Mouse (Mus musculus): ENCODE measurements around the gene Cnot6l. TPM values are rescaled to one million over a fixed set of nuclear protein-coding genes. Genes with fewer than 3 reads are reported as not detected.

The Cnot6l gene
- polyA plus RNA-seq, 1 experiment: 9.9 TPM

- TF ChIP-seq POLR2A (IDR thresholded peaks at IDR 0.05; ENCODE audit: low read depth, low read length) (no peak), CTCF (conservative IDR thresholded peaks at IDR 0.05; ENCODE audit: insufficient read depth, insufficient read length, low read depth, low read length) (no peak)
- Histone ChIP-seq H3K27ac (ENCODE audit: insufficient read depth, low read depth, low read length) (no peak overlapping the region), H3K36me3 (ENCODE audit: control insufficient read depth, insufficient read depth, low read length) (no peaks in the 10 kb centered on the region), H3K4me3 (ENCODE audit: insufficient read depth, low read depth, low read length) (no peak overlapping the region), H3K4me1 (ENCODE audit: control insufficient read depth, insufficient read depth, low read length) (no peaks in the 10 kb centered on the region), H3K27me3 (replicated peaks; ENCODE audit: control insufficient read depth, insufficient read depth, low read length) (no peaks in the 10 kb centered on the region)
- no peak for DNase-seq
- 93% methylated on average over 1 of the region's 1 CpGs for WGBS
Observed at GRCm38 (mm10) chr5:96104644-96105043, 59.3 kb downstream of the Cnot6l start.

GRCm38 (mm10) chr5:96091468-96091867 is 72.5 kb downstream of the Cnot6l start:
- no peak overlapping the region for H3K27ac ChIP-seq (ENCODE audit: insufficient read depth, low read depth, low read length)
- DNase-seq: no peak
- H3K4me1 ChIP-seq (ENCODE audit: control insufficient read depth, insufficient read depth, low read length): no peaks in the 10 kb centered on the region
- no peak for TF ChIP-seq POLR2A (IDR thresholded peaks at IDR 0.05; ENCODE audit: low read depth, low read length)
- no peak for TF ChIP-seq CTCF (conservative IDR thresholded peaks at IDR 0.05; ENCODE audit: insufficient read depth, insufficient read length, low read depth, low read length)
- 69% methylated on average over 2 of the region's 2 CpGs for WGBS
- peaks cover 4% of the 10 kb centered on the region; the same call in 1 of the 2 replicates for H3K36me3 ChIP-seq (ENCODE audit: control insufficient read depth, insufficient read depth, low read length)
- no peaks in the 10 kb centered on the region for H3K27me3 ChIP-seq (replicated peaks; ENCODE audit: control insufficient read depth, insufficient read depth, low read length)
- H3K4me3 ChIP-seq (ENCODE audit: insufficient read depth, low read depth, low read length): no peak overlapping the region

- no peaks in the 10 kb centered on the region for H3K4me1 ChIP-seq (ENCODE audit: control insufficient read depth, insufficient read depth, low read length)
- no peaks in the 10 kb centered on the region for H3K27me3 ChIP-seq (replicated peaks; ENCODE audit: control insufficient read depth, insufficient read depth, low read length)
- no peak for TF ChIP-seq POLR2A (IDR thresholded peaks at IDR 0.05; ENCODE audit: low read depth, low read length)
- TF ChIP-seq CTCF (conservative IDR thresholded peaks at IDR 0.05; ENCODE audit: insufficient read depth, insufficient read length, low read depth, low read length): no peak
- peaks cover 4% of the 10 kb centered on the region for H3K36me3 ChIP-seq (ENCODE audit: control insufficient read depth, insufficient read depth, low read length)
- no peak for DNase-seq
- no peak overlapping the region for H3K4me3 ChIP-seq (ENCODE audit: insufficient read depth, low read depth, low read length)
- H3K27ac ChIP-seq (ENCODE audit: insufficient read depth, low read depth, low read length): no peak overlapping the region
Observed at GRCm38 (mm10) chr5:96085324-96085723, 78.6 kb downstream of the Cnot6l start.

- no peak for DNase-seq
- H3K36me3 ChIP-seq (ENCODE audit: control insufficient read depth, insufficient read depth, low read length): peaks cover 7% of the 10 kb centered on the region
- no peak overlapping the region for H3K27ac ChIP-seq (ENCODE audit: insufficient read depth, low read depth, low read length)
- no peaks in the 10 kb centered on the region for H3K27me3 ChIP-seq (replicated peaks; ENCODE audit: control insufficient read depth, insufficient read depth, low read length)
- no peak for TF ChIP-seq POLR2A (IDR thresholded peaks at IDR 0.05; ENCODE audit: low read depth, low read length)
- TF ChIP-seq CTCF (conservative IDR thresholded peaks at IDR 0.05; ENCODE audit: insufficient read depth, insufficient read length, low read depth, low read length): no peak
- H3K4me1 ChIP-seq (ENCODE audit: control insufficient read depth, insufficient read depth, low read length): no peaks in the 10 kb centered on the region
- no peak overlapping the region for H3K4me3 ChIP-seq (ENCODE audit: insufficient read depth, low read depth, low read length)
- WGBS: 61% methylated on average over 1 of the region's 1 CpGs
Observed at GRCm38 (mm10) chr5:96079026-96079425, 84.9 kb downstream of the Cnot6l start.

GRCm38 (mm10) chr5:96065591-96065990 is 98.4 kb downstream of the Cnot6l start:
- TF ChIP-seq CTCF (conservative IDR thresholded peaks at IDR 0.05; ENCODE audit: insufficient read depth, insufficient read length, low read depth, low read length): no peak
- TF ChIP-seq POLR2A (IDR thresholded peaks at IDR 0.05; ENCODE audit: low read depth, low read length): no peak
- H3K36me3 ChIP-seq (ENCODE audit: control insufficient read depth, insufficient read depth, low read length): no peaks in the 10 kb centered on the region
- DNase-seq: no peak
- no peaks in the 10 kb centered on the region for H3K27me3 ChIP-seq (replicated peaks; ENCODE audit: control insufficient read depth, insufficient read depth, low read length)
- no peaks in the 10 kb centered on the region for H3K4me1 ChIP-seq (ENCODE audit: control insufficient read depth, insufficient read depth, low read length)
- no peak overlapping the region for H3K27ac ChIP-seq (ENCODE audit: insufficient read depth, low read depth, low read length)
- H3K4me3 ChIP-seq (ENCODE audit: insufficient read depth, low read depth, low read length): no peak overlapping the region

- H3K4me3 ChIP-seq (ENCODE audit: insufficient read depth, low read depth, low read length): no peak overlapping the region
- TF ChIP-seq POLR2A (IDR thresholded peaks at IDR 0.05; ENCODE audit: low read depth, low read length) (no peak), CTCF (conservative IDR thresholded peaks at IDR 0.05; ENCODE audit: insufficient read depth, insufficient read length, low read depth, low read length) (no peak)
- 0 out of 2 replicates have a peak, but pooled peaks cover 4% of the 10 kb centered on the region for H3K4me1 ChIP-seq (ENCODE audit: control insufficient read depth, insufficient read depth, low read length)
- H3K36me3 ChIP-seq (ENCODE audit: control insufficient read depth, insufficient read depth, low read length): no peaks in the 10 kb centered on the region
- WGBS: 83% methylated on average over 3 of the region's 3 CpGs
- H3K27me3 ChIP-seq (replicated peaks; ENCODE audit: control insufficient read depth, insufficient read depth, low read length): no peaks in the 10 kb centered on the region
- no peak for DNase-seq
- H3K27ac ChIP-seq (ENCODE audit: insufficient read depth, low read depth, low read length): no peak overlapping the region
Observed at GRCm38 (mm10) chr5:96042492-96042891, 121.5 kb downstream of the Cnot6l start.

- Histone ChIP-seq H3K27ac (ENCODE audit: insufficient read depth, low read depth, low read length) (no peak overlapping the region), H3K4me1 (ENCODE audit: control insufficient read depth, insufficient read depth, low read length) (0 out of 2 replicates have a peak, but pooled peaks cover 4% of the 10 kb centered on the region), H3K27me3 (replicated peaks; ENCODE audit: control insufficient read depth, insufficient read depth, low read length) (no peaks in the 10 kb centered on the region), H3K36me3 (ENCODE audit: control insufficient read depth, insufficient read depth, low read length) (no peaks in the 10 kb centered on the region), H3K4me3 (ENCODE audit: insufficient read depth, low read depth, low read length) (no peak overlapping the region)
- WGBS: 40% methylated on average over 7 of the region's 7 CpGs
- no peak for DNase-seq
- TF ChIP-seq POLR2A (IDR thresholded peaks at IDR 0.05; ENCODE audit: low read depth, low read length): no peak
- TF ChIP-seq CTCF (conservative IDR thresholded peaks at IDR 0.05; ENCODE audit: insufficient read depth, insufficient read length, low read depth, low read length): no peak
Observed at GRCm38 (mm10) chr5:96041507-96042104, 122.4 kb downstream of the Cnot6l start.
